Mouse (Mus musculus) midbrain, embryonic 15.5 days (tissue): Measurements from ENCODE around the gene Mcm3. TPM values are rescaled to one million over a fixed set of nuclear protein-coding genes. Genes with fewer than 3 reads are reported as not detected.
"Not testable (repeated sequence)": the region's sequence is repeated elsewhere in the genome, so short reads cannot be mapped to it uniquely, and the experiment has no call there.

Experiments used
- ATAC-seq: fragments of 200-750 bp; cut with Nextera tagmentation; replicated peaks from 2 replicates; pipeline ENCODE4 v1.8.0; 2017; ENCODE audit warnings: moderate TSS enrichment
- H3K27ac ChIP-seq: fragments of 300-500 bp; sonication (generic); 2 replicates; pipeline ENCODE4 v1.5.1; 2015; ENCODE audit warnings: mild to moderate bottlenecking, inconsistent platforms
- H3K27me3 ChIP-seq: fragments of 300-500 bp; sonication (generic); replicated peaks from 2 replicates; pipeline ENCODE4 v1.6.1; 2015; ENCODE audit warnings: inconsistent platforms
- H3K36me3 ChIP-seq: fragments of 300-500 bp; sonication (generic); replicated peaks from 2 replicates; pipeline ENCODE4 v1.6.1; 2015; ENCODE audit warnings: inconsistent platforms
- H3K4me1 ChIP-seq: fragments of 300-500 bp; sonication (generic); 2 replicates; pipeline ENCODE4 v1.6.1; 2015; ENCODE audit warnings: inconsistent platforms
- H3K4me2 ChIP-seq: fragments of 300-500 bp; sonication (generic); 2 replicates; pipeline ENCODE4 v1.6.1; 2015; ENCODE audit warnings: inconsistent platforms, mild to moderate bottlenecking, moderate library complexity
- H3K4me3 ChIP-seq: fragments of 300-500 bp; sonication (generic); 2 replicates; pipeline ENCODE4 v1.5.1; 2015; ENCODE audit warnings: mild to moderate bottlenecking, inconsistent platforms
- H3K9ac ChIP-seq: fragments of 300-500 bp; sonication (generic); 2 replicates; pipeline ENCODE4 v1.6.1; 2015; ENCODE audit warnings: mild to moderate bottlenecking, inconsistent platforms
- H3K9me3 ChIP-seq: fragments of 300-500 bp; sonication (generic); 2 replicates; pipeline ENCODE4 v1.6.1; 2016; ENCODE audit warnings: inconsistent platforms
- WGBS: fragments of 180-500 bp; shearing (Covaris S2); methylation state at CpG from one replicate; pipeline ENCODE4 v1.1.7; 2015; ENCODE audit warnings: mixed read lengths; 5-methylcytosine and 5-hydroxymethylcytosine counted together
- polyA plus RNA-seq: library from polyadenylated mRNA; unstranded; fragments of >200 nt; fragmentation: Nextera tagmentation; extraction: Ambion mirVana; gene quantifications from 2 replicates; pipeline ENCODE4 v1.2.1, GENCODE M21; 2015

Gene Mcm3
- polyA plus RNA-seq, 1 experiment from 2014 or later: 18.9 TPM

DNA sequence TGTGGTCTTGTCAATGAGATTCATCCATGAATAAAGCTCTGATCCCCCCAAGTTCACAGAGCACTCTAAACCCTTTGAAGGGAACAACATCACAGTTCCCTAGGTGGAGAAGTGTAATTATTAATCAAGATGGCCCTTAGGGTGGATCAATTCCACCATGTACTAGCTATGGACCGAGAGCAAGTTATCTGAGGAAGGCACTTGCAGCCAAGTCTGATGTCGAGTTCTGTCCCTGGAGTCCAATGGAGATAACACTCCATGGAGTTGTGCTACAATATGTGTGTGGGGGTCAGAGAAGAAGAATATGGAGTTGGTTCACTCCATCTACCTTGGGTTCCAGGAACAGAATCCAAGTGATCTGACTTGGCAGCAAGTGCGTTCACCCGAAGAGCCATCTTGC is 25.4 kb downstream of the Mcm3 start:
- H3K27ac ChIP-seq: no peak overlapping the region
- no peaks in the 10 kb centered on the region for H3K27me3 ChIP-seq
- no peak overlapping the region for H3K4me2 ChIP-seq
- ATAC-seq: no peak
- H3K9me3 ChIP-seq: no peaks in the 10 kb centered on the region
- H3K36me3 ChIP-seq: no peaks in the 10 kb centered on the region
- no peaks in the 10 kb centered on the region for H3K4me1 ChIP-seq
- H3K9ac ChIP-seq: no peak overlapping the region
- WGBS: 97% methylated on average over 4 of the region's 4 CpGs
- H3K4me3 ChIP-seq: no peak overlapping the region

DNA sequence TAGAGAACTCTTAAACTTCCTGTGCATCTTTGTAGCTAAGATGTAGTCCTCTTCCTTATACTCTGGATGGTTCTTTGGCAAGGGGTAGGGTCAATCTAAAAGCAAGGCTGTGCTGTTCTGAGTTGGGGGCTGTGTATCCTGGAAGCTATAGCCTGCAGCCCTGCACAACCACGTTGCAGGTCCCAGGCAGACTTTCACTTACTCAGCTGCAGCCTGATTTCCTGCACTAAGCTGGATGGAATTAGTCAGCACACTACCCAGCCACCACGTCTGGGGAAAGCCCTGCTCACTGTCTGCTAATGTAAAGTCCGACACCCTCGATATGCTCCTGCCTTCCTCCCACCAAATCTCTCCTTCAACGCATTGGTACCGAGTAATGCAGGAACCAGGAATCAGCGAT is 28.7 kb downstream of the Mcm3 start:
- Histone ChIP-seq H3K27ac (no peak overlapping the region), H3K36me3 (no peaks in the 10 kb centered on the region), H3K27me3 (no peaks in the 10 kb centered on the region), H3K4me3 (no peak overlapping the region), H3K9ac (no peak overlapping the region), H3K9me3 (no peaks in the 10 kb centered on the region), H3K4me2 (no peak overlapping the region), H3K4me1 (no peaks in the 10 kb centered on the region)
- ATAC-seq: no peak
- 77% methylated on average over 7 of the region's 7 CpGs for WGBS

GRCm38 (mm10) chr1:20790517-20790916 is 29.6 kb downstream of the Mcm3 start, which contains the start of gene Il17f:
Il17f (minus strand) TSS chr1:20790617.
- not testable (repeated sequence) for H3K4me3 ChIP-seq, H3K9me3 ChIP-seq, ATAC-seq, H3K36me3 ChIP-seq, H3K27me3 ChIP-seq, H3K4me2 ChIP-seq, H3K9ac ChIP-seq, H3K27ac ChIP-seq, H3K4me1 ChIP-seq
- 75% methylated on average over 1 of the region's 1 CpGs for WGBS

DNA sequence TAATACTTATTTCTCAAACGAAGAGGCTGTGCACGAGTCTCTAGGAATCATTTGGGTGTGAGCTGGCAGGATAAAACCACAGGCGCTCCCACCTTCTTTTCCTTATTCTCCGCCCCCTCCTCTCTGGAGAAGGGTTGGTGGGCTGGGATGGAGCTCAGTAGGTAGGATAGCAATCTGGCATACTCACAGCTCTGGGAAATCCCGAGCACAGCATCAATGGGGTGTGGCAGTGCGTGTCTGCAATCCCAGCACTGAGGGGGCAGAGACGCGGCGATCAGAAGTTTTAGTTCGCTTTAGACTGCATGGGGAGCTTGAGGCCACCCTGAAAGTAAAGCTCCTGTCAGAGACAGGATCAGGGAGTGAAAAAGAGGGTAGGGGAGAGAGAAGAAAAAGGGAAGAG is 31.7 kb downstream of the Mcm3 start:
- Histone ChIP-seq H3K9me3 (no peaks in the 10 kb centered on the region), H3K9ac (no peak overlapping the region), H3K4me2 (no peak overlapping the region), H3K36me3 (no peaks in the 10 kb centered on the region), H3K27me3 (no peaks in the 10 kb centered on the region), H3K4me3 (no peak overlapping the region), H3K27ac (no peak overlapping the region), H3K4me1 (no peaks in the 10 kb centered on the region)
- WGBS: 43% methylated on average over 10 of the region's 10 CpGs
- ATAC-seq: no peak

DNA sequence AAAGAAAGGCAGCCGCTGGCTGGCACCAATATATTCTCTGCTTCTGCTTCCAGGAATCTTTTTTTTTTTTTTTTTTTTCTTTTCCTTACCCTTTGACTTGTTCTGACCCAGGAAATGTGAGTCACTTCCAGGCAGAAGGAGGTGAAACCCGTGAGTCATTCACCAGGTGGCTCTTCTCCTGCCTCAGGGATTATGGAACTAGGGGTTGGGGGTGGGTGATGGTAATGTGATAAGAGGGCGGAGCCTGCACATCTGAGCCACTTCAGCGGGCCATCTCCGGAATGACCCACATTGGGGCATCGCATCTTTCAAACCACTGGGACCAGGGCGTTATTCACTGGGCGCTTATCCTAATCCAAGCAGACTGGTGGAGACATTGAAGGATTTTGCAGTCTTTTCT is 33.1 kb downstream of the Mcm3 start:
- Histone ChIP-seq H3K9ac (no peak overlapping the region), H3K4me1 (no peaks in the 10 kb centered on the region), H3K4me3 (no peak overlapping the region), H3K27me3 (no peaks in the 10 kb centered on the region), H3K9me3 (no peaks in the 10 kb centered on the region), H3K27ac (no peak overlapping the region), H3K4me2 (no peak overlapping the region), H3K36me3 (no peaks in the 10 kb centered on the region)
- ATAC-seq: no peak
- WGBS: 51% methylated on average over 8 of the region's 8 CpGs

DNA sequence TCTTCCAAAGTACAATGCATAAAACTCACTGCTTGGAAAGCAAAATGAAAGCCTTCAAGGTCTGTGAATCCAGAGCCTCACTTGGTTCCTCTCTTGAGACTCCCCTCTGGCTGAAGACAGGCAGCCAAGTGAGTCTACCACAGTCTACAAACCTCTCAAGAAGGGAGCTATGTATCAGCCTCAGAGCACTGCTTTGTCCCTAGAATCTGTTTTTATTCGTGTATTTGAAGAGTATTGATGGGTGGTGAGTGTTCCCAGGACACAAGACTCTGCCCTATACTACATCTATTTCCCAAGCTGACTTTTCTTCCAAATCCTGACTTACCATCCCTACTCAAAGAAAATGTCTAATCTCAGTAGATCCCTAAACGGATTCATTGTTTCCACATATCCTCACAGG is 41.7 kb downstream of the Mcm3 start:
- WGBS: 82% methylated on average over 2 of the region's 2 CpGs
- Histone ChIP-seq H3K36me3 (no peaks in the 10 kb centered on the region), H3K4me2 (no peak overlapping the region), H3K27ac (no peak overlapping the region), H3K9ac (no peak overlapping the region), H3K4me1 (no peaks in the 10 kb centered on the region), H3K9me3 (no peaks in the 10 kb centered on the region), H3K4me3 (no peak overlapping the region), H3K27me3 (no peaks in the 10 kb centered on the region)
- ATAC-seq: no peak

DNA sequence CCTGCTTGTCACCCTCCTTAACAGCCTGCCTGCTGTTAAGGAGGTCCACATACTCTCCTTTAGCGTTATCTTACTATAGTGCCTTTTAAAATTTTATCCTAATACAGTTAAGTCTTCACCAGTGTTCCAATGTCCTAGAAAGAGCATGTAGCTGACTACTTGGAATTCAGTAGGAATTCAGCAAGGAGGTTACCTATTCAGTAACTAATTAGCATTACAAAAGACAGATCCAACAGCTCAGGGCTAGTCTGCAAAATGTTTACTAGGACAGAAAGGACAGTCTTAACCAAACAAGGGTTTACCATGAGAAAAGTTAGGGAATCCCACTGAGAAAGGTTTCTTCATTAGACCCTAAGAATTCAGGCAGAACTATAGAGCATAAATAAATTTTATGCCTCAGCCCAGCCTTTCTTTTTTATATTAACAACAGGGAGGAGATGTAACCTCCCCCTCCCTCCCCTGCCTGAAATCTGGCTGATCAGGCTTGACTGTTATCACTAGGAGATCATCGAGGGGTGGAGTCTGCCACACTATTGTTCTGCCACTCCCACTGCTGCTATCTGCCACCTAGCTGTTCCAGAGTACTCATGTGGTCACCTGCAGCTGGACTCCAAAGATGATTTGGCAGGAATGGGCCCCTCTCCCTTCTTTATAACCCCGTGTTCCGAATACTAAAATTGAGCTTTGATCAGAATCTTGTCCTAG is 45.9 kb downstream of the Mcm3 start:
- not testable (repeated sequence) for H3K27ac ChIP-seq, H3K4me1 ChIP-seq, H3K9ac ChIP-seq, H3K4me3 ChIP-seq, H3K4me2 ChIP-seq, H3K9me3 ChIP-seq, H3K27me3 ChIP-seq, ATAC-seq, H3K36me3 ChIP-seq
- 82% methylated on average over 4 of the region's 4 CpGs for WGBS

DNA sequence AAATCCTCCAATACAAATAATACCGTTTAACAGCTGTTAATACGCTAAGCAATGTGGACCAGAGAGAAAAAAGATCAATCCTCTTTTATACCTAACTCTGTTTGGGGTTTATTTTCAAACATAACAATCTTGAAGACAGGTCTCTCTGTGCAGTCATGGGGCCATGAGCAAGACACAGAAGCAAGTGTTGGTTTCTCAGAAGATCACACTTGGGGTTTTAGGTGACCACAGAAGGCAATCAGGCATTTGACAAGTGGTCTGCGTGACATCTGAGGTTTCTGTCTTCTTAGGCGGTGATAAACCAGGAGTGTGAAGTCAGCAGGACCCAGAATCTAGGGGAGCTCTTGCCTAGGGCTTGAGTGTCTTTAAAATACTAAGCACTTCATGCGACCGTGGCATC is 53.6 kb downstream of the Mcm3 start:
- H3K36me3 ChIP-seq: no peaks in the 10 kb centered on the region
- H3K4me1 ChIP-seq: no peaks in the 10 kb centered on the region
- no peak overlapping the region for H3K4me3 ChIP-seq
- H3K9ac ChIP-seq: no peak overlapping the region
- H3K27me3 ChIP-seq: no peaks in the 10 kb centered on the region
- ATAC-seq: no peak
- no peak overlapping the region for H3K27ac ChIP-seq
- WGBS: 86% methylated on average over 6 of the region's 6 CpGs
- no peak overlapping the region for H3K4me2 ChIP-seq
- H3K9me3 ChIP-seq: no peaks in the 10 kb centered on the region

DNA sequence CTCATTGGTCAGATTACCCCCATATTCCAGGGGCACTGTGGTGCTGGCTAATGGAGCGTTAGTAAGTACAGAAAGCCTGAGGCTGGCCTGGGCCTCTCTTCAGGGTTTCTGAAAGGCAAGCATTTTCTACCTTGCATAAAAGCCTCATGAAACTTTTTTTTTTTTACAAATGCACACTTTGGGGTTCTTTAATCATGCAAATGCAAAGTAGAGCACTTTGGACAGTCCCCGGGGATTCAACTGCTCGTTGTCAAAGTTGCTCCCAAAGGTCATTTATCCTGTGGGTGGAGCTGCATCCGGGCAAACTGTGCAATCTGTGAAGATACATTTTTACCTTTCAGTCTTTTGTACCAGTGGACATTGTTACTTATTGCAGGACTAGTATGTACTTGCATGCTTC is 58.7 kb downstream of the Mcm3 start:
- no peaks in the 10 kb centered on the region for H3K27me3 ChIP-seq
- no peaks in the 10 kb centered on the region for H3K9me3 ChIP-seq
- no peak overlapping the region for H3K4me2 ChIP-seq
- H3K9ac ChIP-seq: no peak overlapping the region
- 56% methylated on average over 4 of the region's 4 CpGs for WGBS
- ATAC-seq: no peak
- H3K4me3 ChIP-seq: no peak overlapping the region
- no peak overlapping the region for H3K27ac ChIP-seq
- H3K36me3 ChIP-seq: no peaks in the 10 kb centered on the region
- H3K4me1 ChIP-seq: no peaks in the 10 kb centered on the region

GRCm38 (mm10) chr1:20760331-20760730 is 59.8 kb downstream of the Mcm3 start:
- no peaks in the 10 kb centered on the region for H3K4me1 ChIP-seq
- no peak overlapping the region for H3K4me2 ChIP-seq
- 87% methylated on average over 5 of the region's 5 CpGs for WGBS
- no peak overlapping the region for H3K9ac ChIP-seq
- H3K4me3 ChIP-seq: no peak overlapping the region
- H3K9me3 ChIP-seq: no peaks in the 10 kb centered on the region
- no peak overlapping the region for H3K27ac ChIP-seq
- H3K36me3 ChIP-seq: no peaks in the 10 kb centered on the region
- H3K27me3 ChIP-seq: no peaks in the 10 kb centered on the region
- no peak for ATAC-seq

DNA sequence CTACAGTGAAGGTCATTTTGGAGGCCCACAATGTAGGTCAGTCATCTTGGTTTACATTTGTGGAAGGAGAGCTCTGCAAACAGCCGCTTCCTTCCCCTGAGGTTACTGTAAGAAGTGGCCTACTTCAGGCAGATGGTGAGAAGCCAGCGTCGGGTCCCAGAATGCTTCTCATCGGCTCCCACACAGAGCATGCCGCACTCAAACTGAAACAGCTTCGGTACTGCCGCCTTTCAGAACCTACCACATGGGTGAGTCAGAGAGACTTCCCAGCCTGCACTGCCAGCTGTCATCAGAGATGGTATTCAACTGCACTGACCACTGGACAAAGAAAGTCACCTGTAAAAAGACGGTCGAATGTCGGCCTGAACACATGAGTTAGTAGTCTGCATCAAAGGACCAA is 60.3 kb downstream of the Mcm3 start:
- WGBS: 88% methylated on average over 10 of the region's 10 CpGs
- H3K9me3 ChIP-seq: no peaks in the 10 kb centered on the region
- no peaks in the 10 kb centered on the region for H3K4me1 ChIP-seq
- H3K27me3 ChIP-seq: no peaks in the 10 kb centered on the region
- H3K4me2 ChIP-seq: no peak overlapping the region
- no peak overlapping the region for H3K9ac ChIP-seq
- H3K27ac ChIP-seq: no peak overlapping the region
- no peaks in the 10 kb centered on the region for H3K36me3 ChIP-seq
- no peak for ATAC-seq
- H3K4me3 ChIP-seq: no peak overlapping the region

GRCm38 (mm10) chr1:20757586-20757985 is 62.5 kb downstream of the Mcm3 start:
- H3K4me1 ChIP-seq: no peaks in the 10 kb centered on the region
- WGBS: 86% methylated on average over 3 of the region's 3 CpGs
- no peak overlapping the region for H3K4me3 ChIP-seq
- H3K9ac ChIP-seq: no peak overlapping the region
- no peak for ATAC-seq
- H3K27ac ChIP-seq: no peak overlapping the region
- no peaks in the 10 kb centered on the region for H3K36me3 ChIP-seq
- no peak overlapping the region for H3K4me2 ChIP-seq
- H3K9me3 ChIP-seq: no peaks in the 10 kb centered on the region
- no peaks in the 10 kb centered on the region for H3K27me3 ChIP-seq

DNA sequence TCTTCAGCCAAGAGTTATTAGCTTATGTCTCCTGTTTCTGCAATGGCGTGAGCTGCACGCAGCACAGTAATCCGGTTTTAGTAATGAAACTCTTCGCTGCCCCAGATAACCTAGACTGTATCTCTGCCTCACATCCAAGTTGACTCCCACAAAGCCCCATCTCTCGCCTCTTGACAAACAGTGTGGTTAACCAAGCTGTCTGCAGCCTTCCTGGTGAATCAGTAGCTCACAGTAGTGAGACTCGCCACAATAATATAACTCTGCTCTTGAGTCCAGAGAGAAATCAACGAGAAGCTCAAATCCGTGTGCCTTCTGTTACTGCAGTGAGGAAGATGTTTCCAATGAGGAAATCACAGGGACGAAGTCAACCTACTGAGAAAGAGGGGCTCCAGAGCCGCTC is 65.7 kb downstream of the Mcm3 start:
- no peak for ATAC-seq
- no peaks in the 10 kb centered on the region for H3K27me3 ChIP-seq
- no peak overlapping the region for H3K27ac ChIP-seq
- H3K4me1 ChIP-seq: no peaks in the 10 kb centered on the region
- WGBS: 91% methylated on average over 10 of the region's 10 CpGs
- H3K4me3 ChIP-seq: no peak overlapping the region
- no peak overlapping the region for H3K9ac ChIP-seq
- no peak overlapping the region for H3K4me2 ChIP-seq
- H3K36me3 ChIP-seq: no peaks in the 10 kb centered on the region
- no peaks in the 10 kb centered on the region for H3K9me3 ChIP-seq
